Mouse (Mus musculus) embryonic fibroblast, embryonic 13.5 days (primary cell): ENCODE data around the gene Chit1.

Experiments
- CTCF ChIP-seq: IDR thresholded peaks from 2 replicates; pipeline ENCODE4 v1.5.1; 2011; ENCODE audit warnings: mild to moderate bottlenecking, control low read depth, low read length, moderate library complexity, borderline replicate concordance; ENCODE audit not compliant: insufficient read depth
- POLR2A ChIP-seq: IDR thresholded peaks from 2 replicates; pipeline ENCODE4 v1.6.1; 2011; ENCODE audit warnings: low read depth, mild to moderate bottlenecking, control low read depth, low read length, moderate library complexity

- TF ChIP-seq POLR2A: no peak
- TF ChIP-seq CTCF: no peak
Observed at GRCm38 (mm10) chr1:134168985-134169697, 58.1 kb downstream of the Chit1 start.
